Mouse (Mus musculus) hematopoietic stem cell, adult 5-6 weeks (primary cell): ENCODE measurements at regions not wholly inside any gene's neighbourhood (a gene's known extent, or its start where the extent isn't known, plus 50 kb on each side); places are given as distances from the start of the nearest gene placed in this dataset.
A peak's percentile ranks its signal among the peaks of the same experiment; 100 is the strongest.
"Not testable (repeated sequence)": the region's sequence is repeated elsewhere in the genome, so short reads cannot be mapped to it uniquely, and the experiment has no call there.

Experiments used
- ATAC-seq, 2 experiments: fragments of 125-278 bp in 1 of 2; replicated peaks in 1 of 2; 2 replicates each; pipeline ENCODE4 v1.8.0; 2016 to 2017; ENCODE audit warnings: inconsistent platforms in 2 of 2, mild to moderate bottlenecking in 2 of 2, moderate number of reproducible peaks in 2 of 2, low read depth in 1 of 2, moderate TSS enrichment in 1 of 2; ENCODE audit not compliant: low FRiP score in 2 of 2, poor library complexity in 2 of 2, severe bottlenecking in 2 of 2, insufficient read depth in 1 of 2, low TSS enrichment in 1 of 2

GRCm38 (mm10) chr15:27094102-27094501, 198.7 kb upstream of the Fbxl7 start:
- ATAC-seq: no peak

- no peak for ATAC-seq
Measured at GRCm38 (mm10) chr15:27095231-27095630, 199.9 kb upstream of the Fbxl7 start.

- not testable (repeated sequence) for ATAC-seq
Measured at GRCm38 (mm10) chr15:27101610-27102009, 206.2 kb upstream of the Fbxl7 start.

- ATAC-seq: no peak
Measured at GRCm38 (mm10) chr15:27109130-27109529, 213.8 kb upstream of the Fbxl7 start.

- no peak for ATAC-seq
Measured at GRCm38 (mm10) chr15:27129697-27130096, 234.3 kb upstream of the Fbxl7 start.

- no peak for ATAC-seq
Measured at GRCm38 (mm10) chr15:27132761-27133160, 237.4 kb upstream of the Fbxl7 start.

GRCm38 (mm10) chr15:27137580-27137979, 242.2 kb upstream of the Fbxl7 start:
- ATAC-seq: no peak

GRCm38 (mm10) chr15:27145860-27146259, 250.5 kb upstream of the Fbxl7 start:
- no peak for ATAC-seq

GRCm38 (mm10) chr15:27160986-27161385, 265.6 kb upstream of the Fbxl7 start:
- no peak for ATAC-seq

GRCm38 (mm10) chr15:27167484-27167883, 272.1 kb upstream of the Fbxl7 start:
- no peak for ATAC-seq

- ATAC-seq: no peak
Measured at GRCm38 (mm10) chr15:27169846-27170245, 274.5 kb upstream of the Fbxl7 start.

GRCm38 (mm10) chr15:27173506-27173905, 278.1 kb upstream of the Fbxl7 start:
- no peak for ATAC-seq

GRCm38 (mm10) chr15:27178084-27178935, 282.9 kb upstream of the Fbxl7 start:
- ATAC-seq: no peak

GRCm38 (mm10) chr15:27189699-27190098, 276.8 kb upstream of the Ank start:
- peak; percentile 45 to 65; a peak in 1 of 4 replicates for ATAC-seq

- ATAC-seq: no peak
Measured at GRCm38 (mm10) chr15:27201513-27201912, 265.0 kb upstream of the Ank start.

GRCm38 (mm10) chr15:27204888-27205287, 261.6 kb upstream of the Ank start:
- ATAC-seq: no peak

- ATAC-seq: no peak
Measured at GRCm38 (mm10) chr15:27207446-27207845, 259.0 kb upstream of the Ank start.

GRCm38 (mm10) chr15:27216387-27216786, 250.1 kb upstream of the Ank start:
- no peak for ATAC-seq

- no peak; a peak in 1 of 4 replicates for ATAC-seq
Measured at GRCm38 (mm10) chr15:27219126-27219738, 247.2 kb upstream of the Ank start.
